Mouse (Mus musculus): Measurements from ENCODE around the gene Actr3. TPM values are rescaled to one million over a fixed set of nuclear protein-coding genes. Genes with fewer than 3 reads are reported as not detected.

Gene Actr3
- polyA plus RNA-seq, 1 experiment from 2014 or later, result 275 TPM

DNA sequence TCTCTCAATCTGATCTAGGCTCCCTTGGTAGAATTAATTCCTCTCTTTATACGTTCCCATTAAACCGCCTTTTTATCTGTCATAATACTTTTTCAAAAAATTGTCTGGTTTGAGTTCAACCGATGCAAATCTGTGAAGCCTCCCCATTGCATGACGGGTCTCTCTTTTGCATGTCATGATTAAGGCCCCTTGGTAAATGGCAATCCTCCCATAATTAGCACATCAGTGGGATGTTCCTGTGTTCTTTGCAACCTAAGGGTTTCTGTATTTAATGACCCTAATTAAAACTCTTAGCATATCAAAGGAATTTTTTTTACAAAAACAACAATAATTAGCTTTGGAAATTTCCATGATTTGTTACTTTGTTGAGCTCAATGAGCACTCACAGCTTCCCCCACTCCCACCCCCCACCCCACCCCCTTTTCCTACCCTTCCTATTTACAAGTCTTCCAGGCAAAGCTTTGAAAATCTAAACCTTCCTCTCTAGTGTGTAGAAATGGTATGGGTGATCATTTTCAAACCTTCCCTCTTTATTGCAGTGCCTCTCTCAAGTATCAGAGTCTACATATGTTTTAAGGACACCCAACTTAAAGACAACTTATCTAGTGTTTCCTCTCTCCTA is 84.0 kb downstream of the Actr3 start:
- no peaks in the 10 kb centered on the region for H3K36me3 ChIP-seq (ENCODE audit: control insufficient read depth, insufficient read depth, low read length)
- 90% methylated on average over 4 of the region's 4 CpGs for WGBS
- H3K4me1 ChIP-seq (ENCODE audit: control insufficient read depth, insufficient read depth, low read length), result no peaks in the 10 kb centered on the region
- H3K4me3 ChIP-seq (ENCODE audit: low read length), result no peak overlapping the region
- H3K9me3 ChIP-seq (ENCODE audit: control insufficient read depth, low read length), result peaks cover 7% of the 10 kb centered on the region; the same call in 1 of the 2 replicates
- H3K4me2 ChIP-seq (replicated peaks; ENCODE audit: low read depth, low read length), result no peak overlapping the region
- H3K9ac ChIP-seq (ENCODE audit: low read depth, low read length), result no peak overlapping the region
- H3K27me3 ChIP-seq (ENCODE audit: control insufficient read depth, insufficient read depth, low read length), result no peaks in the 10 kb centered on the region
- no peak for ATAC-seq (ENCODE audit: low FRiP score, low TSS enrichment)
- no peak overlapping the region for H3K27ac ChIP-seq (ENCODE audit: low read depth, low read length)

DNA sequence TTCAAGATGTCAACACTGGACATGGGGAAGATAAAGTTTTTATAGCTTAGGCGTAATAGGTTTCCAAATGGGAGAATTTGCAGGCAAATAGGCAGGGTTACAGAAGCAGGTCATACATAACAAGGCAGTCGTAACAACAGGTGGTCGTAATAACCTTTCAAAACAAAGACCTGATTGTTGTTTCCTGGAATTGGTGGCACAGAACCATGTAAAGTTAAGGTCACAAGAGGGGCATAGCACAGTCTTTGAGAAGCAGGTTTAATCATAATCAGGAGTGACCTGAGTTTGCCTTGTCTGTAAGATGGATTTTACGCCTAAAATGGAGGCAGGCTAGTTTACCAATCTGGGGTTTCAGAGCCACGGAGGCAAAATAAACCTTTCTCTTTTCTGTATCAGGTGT is 84.7 kb downstream of the Actr3 start:
- no peaks in the 10 kb centered on the region for H3K36me3 ChIP-seq (ENCODE audit: control insufficient read depth, insufficient read depth, low read length)
- no peaks in the 10 kb centered on the region for H3K27me3 ChIP-seq (ENCODE audit: control insufficient read depth, insufficient read depth, low read length)
- H3K4me3 ChIP-seq (ENCODE audit: low read length), result no peak overlapping the region
- ATAC-seq (ENCODE audit: low FRiP score, low TSS enrichment), result no peak
- peaks cover 7% of the 10 kb centered on the region; the same call in 1 of the 2 replicates for H3K9me3 ChIP-seq (ENCODE audit: control insufficient read depth, low read length)
- no peak overlapping the region for H3K4me2 ChIP-seq (replicated peaks; ENCODE audit: low read depth, low read length)
- no peak overlapping the region for H3K27ac ChIP-seq (ENCODE audit: low read depth, low read length)
- H3K9ac ChIP-seq (ENCODE audit: low read depth, low read length), result no peak overlapping the region
- WGBS, result 82% methylated on average over 5 of the region's 5 CpGs
- H3K4me1 ChIP-seq (ENCODE audit: control insufficient read depth, insufficient read depth, low read length), result no peaks in the 10 kb centered on the region

DNA sequence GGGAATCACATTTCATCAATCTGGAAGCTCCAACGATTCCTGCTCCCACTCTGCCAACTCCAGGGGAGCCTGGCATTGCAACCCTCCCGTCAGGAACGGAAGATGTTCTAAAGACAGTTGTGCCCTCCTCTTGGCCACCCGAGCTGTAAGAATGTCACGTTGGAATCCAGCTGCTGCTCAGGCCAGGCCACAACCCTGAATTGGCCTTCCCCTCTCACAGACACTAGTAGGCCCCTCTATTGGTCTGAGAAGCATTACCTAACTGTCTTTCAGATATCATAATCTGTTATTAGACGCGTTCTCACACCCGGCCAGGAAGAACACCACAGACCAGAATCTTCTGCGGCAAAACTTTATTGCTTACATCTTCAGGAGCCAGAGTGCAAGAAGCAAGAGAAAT is 89.7 kb downstream of the Actr3 start:
- no peaks in the 10 kb centered on the region for H3K27me3 ChIP-seq (ENCODE audit: control insufficient read depth, insufficient read depth, low read length)
- no peaks in the 10 kb centered on the region for H3K4me1 ChIP-seq (ENCODE audit: control insufficient read depth, insufficient read depth, low read length)
- WGBS, result 90% methylated on average over 9 of the region's 9 CpGs
- H3K27ac ChIP-seq (ENCODE audit: low read depth, low read length), result no peak overlapping the region
- H3K4me3 ChIP-seq (ENCODE audit: low read length), result no peak overlapping the region
- no peak overlapping the region for H3K4me2 ChIP-seq (replicated peaks; ENCODE audit: low read depth, low read length)
- no peak for ATAC-seq (ENCODE audit: low FRiP score, low TSS enrichment)
- no peaks in the 10 kb centered on the region for H3K36me3 ChIP-seq (ENCODE audit: control insufficient read depth, insufficient read depth, low read length)
- peaks cover 6% of the 10 kb centered on the region; the same call in 1 of the 2 replicates for H3K9me3 ChIP-seq (ENCODE audit: control insufficient read depth, low read length)
- H3K9ac ChIP-seq (ENCODE audit: low read depth, low read length), result no peak overlapping the region

- Histone ChIP-seq H3K4me3 (ENCODE audit: low read length) (no peak overlapping the region), H3K27me3 (ENCODE audit: control insufficient read depth, insufficient read depth, low read length) (no peaks in the 10 kb centered on the region), H3K4me2 (replicated peaks; ENCODE audit: low read depth, low read length) (no peak overlapping the region), H3K27ac (ENCODE audit: low read depth, low read length) (no peak overlapping the region), H3K4me1 (ENCODE audit: control insufficient read depth, insufficient read depth, low read length) (no peaks in the 10 kb centered on the region), H3K36me3 (ENCODE audit: control insufficient read depth, insufficient read depth, low read length) (no peaks in the 10 kb centered on the region), H3K9me3 (ENCODE audit: control insufficient read depth, low read length) (peaks cover 4% of the 10 kb centered on the region; the same call in 1 of the 2 replicates), H3K9ac (ENCODE audit: low read depth, low read length) (no peak overlapping the region)
- no peak for ATAC-seq (ENCODE audit: low FRiP score, low TSS enrichment)
- 86% methylated on average over 6 of the region's 6 CpGs for WGBS
Measured at GRCm38 (mm10) chr1:125345448-125345847, 90.1 kb downstream of the Actr3 start.

DNA sequence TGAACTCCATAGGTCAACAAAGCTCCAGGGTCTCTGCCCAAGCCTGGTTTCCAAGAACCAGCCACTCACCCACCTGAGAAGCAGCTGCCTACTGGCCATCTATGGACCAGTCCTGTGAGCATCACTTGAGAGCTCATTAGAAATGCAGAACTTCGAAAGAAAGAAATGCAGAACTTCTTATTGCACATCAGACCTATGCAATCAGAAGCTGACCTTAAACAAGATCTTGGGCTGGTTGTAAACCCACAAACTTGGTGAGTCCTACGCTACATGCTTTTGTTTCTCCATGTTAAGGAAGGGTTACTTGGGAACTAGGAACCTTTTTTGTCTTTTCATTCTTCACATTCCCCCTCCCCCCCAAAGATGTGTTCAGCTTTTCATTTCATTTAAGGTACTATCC is 92.4 kb downstream of the Actr3 start:
- Histone ChIP-seq H3K9ac (ENCODE audit: low read depth, low read length) (no peak overlapping the region), H3K4me3 (ENCODE audit: low read length) (no peak overlapping the region), H3K9me3 (ENCODE audit: control insufficient read depth, low read length) (no peaks in the 10 kb centered on the region), H3K4me2 (replicated peaks; ENCODE audit: low read depth, low read length) (no peak overlapping the region), H3K4me1 (ENCODE audit: control insufficient read depth, insufficient read depth, low read length) (no peaks in the 10 kb centered on the region), H3K36me3 (ENCODE audit: control insufficient read depth, insufficient read depth, low read length) (no peaks in the 10 kb centered on the region), H3K27me3 (ENCODE audit: control insufficient read depth, insufficient read depth, low read length) (no peaks in the 10 kb centered on the region), H3K27ac (ENCODE audit: low read depth, low read length) (no peak overlapping the region)
- ATAC-seq (ENCODE audit: low FRiP score, low TSS enrichment), result no peak
- 75% methylated on average over 2 of the region's 2 CpGs for WGBS

Other genes with a start within 250 kb of the Actr3 start
- gene Slc35f5, start 124.9 kb upstream of the Actr3 start, polyA plus RNA-seq (2014; fragmentation: Nextera tagmentation; extraction: Ambion mirVana), result 30.0 and 47.7 TPM in 2 replicates
- 2.8 and 3.7 TPM in 2 replicates for gene Gpr39, start 241.3 kb upstream of the Actr3 start, polyA plus RNA-seq (2014; fragmentation: Nextera tagmentation; extraction: Ambion mirVana)

All from kidney, embryonic 14.5 days (tissue).